Mouse (Mus musculus): Measurements from ENCODE around the gene Irx4.

Irx4 gene

GRCm38 (mm10) chr13:73270451-73271081 lies 10.3 kb downstream of the Irx4 start:
- DNase-seq (ENCODE audit: low spot score): no peak

DNA sequence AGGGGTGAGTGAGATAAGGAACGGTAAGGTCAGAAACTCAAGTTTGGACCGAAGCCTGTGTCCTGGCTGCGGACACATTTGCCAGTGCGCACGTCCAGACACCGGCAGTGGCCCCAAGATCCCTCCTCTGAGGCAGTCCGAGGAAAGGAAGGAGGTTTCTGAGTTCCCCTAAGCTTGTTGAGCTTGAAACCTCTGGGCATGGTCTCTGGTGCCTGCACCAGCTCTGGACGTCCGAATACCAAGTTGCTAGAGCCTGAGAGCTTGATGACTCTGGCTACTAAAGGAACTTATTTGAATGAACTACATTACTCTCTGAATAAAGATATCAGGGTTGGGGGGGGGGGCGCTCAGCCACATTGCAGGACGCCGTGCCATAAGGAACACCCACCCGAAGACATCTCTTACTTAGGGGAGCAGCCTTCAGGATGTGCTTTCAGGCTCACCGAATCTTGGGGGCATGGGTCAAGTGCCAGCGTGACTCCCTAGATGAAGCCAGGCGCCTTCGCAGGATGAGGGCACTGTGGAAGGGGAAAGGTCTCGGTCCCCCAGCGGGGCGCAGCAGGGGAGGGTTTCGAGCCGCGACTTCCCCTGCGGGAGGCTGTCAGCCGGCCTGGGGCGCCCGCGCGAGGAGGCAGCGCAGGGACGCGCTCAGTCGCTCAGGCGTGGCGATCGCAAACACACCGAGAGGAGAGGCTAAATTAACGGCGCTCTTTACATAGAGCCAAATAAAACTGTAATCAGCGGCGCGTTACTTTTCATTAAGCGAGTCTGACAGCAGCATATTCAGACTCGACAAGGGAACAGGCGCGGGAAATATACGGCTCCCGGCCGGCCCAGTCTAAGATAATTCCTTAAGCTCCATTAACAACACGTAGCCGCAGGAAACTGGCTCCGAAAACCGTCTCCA lies 11.3 kb downstream of the Irx4 start:
- DNase-seq (ENCODE audit: low spot score): no peak

DNA sequence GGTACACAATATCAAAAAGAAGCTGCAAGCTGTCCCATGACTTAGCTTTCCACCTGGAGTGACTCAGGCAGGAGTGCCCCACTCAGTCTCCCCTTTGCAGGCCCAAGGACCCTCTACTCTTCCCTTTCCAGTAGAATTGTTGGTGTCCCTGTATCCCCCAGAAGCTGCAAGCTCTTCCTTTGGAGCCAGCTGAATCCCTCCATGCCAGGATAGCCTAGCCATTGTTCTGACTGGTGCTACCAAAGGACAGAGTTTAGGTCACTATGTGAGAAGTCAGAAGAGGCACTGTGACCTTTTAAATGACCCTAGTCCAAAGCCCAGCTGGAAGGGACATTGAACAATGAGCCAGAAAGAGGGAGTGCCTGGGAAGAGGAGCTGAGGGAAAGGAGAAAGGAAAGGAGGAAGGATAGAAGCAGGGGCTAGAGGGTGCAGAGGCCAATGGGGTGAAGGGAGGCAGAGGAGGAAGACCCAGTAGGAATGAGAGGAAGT lies 12.6 kb downstream of the Irx4 start:
- no peak for DNase-seq (ENCODE audit: low spot score)

DNA sequence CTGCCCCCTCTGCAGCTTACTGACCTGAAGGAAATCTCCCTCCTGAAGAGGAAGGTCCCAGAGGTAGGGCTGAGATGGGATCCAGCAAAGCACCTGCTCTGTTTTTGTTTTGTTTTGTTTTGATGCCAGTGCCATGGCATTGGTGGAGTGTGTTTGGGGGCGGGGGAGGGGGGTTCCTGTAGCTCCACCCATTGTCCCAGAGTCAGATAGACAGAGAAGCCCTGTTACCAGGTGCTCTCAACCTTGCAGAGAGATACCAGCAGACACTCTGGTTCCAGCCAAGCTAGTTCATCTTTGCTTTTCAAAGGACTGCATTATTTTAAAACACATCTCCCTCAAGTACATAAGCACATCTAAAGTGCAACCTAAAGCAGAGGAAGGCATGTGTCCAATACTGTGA lies 13.3 kb downstream of the Irx4 start:
- no peak for DNase-seq (ENCODE audit: low spot score)

DNA sequence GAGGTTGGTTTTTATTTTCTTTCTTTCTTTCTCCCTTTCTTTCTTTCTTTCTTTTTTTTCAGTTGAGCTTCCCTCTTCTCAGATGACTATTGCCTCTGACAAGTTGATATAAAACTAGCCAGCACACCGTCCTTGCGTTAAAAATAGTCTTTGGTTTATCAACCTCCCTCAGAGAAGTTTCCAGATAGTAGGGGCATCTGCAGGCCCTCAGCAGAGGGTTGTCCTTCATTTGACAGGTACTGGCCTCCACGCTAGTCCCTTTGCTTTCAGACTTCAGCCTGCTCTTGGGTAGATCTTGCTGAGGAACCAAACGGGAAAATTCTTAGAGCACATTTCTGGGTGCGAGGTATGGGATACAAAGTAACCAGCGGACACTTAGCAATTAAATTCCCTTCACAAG lies 17.1 kb downstream of the Irx4 start:
- no peak for DNase-seq (ENCODE audit: low spot score)

DNA sequence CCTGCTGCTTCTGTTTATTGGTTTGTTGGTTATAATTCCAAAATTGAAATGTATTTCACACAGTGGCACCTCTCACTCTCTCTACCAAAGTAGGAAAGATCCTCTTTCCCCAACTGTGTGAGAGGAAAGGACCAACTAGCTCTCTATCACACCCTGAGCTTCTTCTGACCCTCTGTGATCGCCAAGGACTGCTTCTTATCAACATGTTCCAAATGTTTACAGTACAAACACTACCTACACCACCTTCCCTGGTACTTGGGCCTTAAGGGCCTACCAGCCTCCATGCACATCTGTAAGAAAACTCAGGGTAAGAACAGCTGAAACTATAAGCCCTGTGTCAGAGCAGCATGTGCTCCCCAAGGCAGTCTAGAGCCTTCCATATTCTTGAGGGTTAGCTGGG lies 17.5 kb downstream of the Irx4 start:
- DNase-seq (ENCODE audit: low spot score): no peak

DNA sequence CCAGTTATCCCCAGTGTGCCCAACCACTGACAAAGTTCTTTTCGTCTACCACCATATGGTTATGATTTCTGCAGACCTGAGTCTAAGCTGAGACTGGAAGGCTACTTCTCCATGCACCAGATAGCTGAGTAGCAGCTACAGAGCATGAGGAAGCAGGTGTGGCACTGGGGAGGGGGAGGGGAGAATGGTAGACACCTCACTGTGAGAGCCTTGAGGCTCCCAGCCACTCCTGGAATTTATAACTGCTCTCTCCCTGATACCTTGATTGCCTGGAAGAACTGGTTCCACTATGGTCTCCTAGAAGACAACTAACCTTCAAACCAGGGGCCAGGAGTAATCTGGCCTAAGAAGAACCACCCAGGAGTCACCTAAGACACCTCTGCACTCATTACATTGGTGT lies 18.9 kb downstream of the Irx4 start:
- no peak for DNase-seq (ENCODE audit: low spot score)

DNA sequence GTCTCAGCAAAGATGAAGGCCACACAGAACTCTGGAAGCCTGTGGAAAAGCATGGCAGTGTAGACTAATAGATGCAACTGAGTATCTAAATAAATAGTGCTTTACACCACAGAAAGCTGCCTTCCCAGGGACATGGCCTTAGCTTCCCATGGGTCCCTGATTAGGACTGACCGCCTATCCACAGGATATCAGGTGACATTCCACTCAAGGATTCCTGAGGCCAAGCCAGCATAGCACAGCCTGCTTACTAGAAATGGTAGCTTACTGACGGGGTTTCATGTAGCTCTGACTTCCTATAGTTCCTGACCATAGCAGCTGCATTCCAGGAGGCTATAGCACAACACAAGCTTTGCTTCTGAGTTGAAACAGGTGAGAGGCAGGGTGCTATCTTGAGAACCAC lies 22.1 kb downstream of the Irx4 start:
- DNase-seq (ENCODE audit: low spot score): no peak

DNA sequence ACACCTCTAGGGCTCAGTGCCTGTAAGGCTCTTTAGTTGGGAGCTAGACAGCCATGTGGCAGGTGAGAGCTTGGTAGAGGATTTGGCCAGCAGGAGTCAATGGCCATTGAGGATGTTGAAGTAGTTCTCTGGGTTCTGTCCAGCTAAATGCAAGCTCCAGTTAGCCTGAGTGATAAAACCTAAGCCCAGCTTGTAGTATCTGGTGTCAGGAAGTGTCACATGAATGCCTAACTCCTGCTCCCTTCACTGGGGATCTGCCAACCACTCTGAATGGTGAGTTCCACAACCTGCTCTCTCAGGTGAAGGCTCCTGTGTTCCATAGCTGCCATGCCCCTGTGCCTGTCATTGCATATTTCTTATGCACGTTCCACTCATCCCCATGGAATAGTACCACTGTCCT lies 23.3 kb downstream of the Irx4 start:
- no peak for DNase-seq (ENCODE audit: low spot score)

DNA sequence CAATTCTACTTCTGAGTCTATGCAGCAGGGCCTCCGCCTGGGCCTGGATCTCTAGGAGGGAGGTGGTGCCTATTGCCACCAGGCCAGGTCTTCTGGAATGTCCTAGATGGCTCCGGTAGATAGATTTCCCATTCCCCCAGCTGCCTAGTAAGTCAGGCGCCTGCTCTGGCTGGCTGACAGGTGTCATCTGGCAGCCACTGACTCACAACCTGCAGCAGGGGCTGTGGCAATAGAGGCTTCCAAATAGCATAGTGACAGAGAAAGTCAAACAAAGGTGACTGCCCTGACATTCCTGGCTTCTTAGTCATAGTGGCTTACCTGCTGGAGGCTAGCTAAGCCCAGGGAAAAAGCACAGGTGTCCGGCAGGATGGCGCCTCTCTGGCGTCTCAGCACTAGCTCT lies 29.9 kb downstream of the Irx4 start:
- no peak for DNase-seq (ENCODE audit: low spot score)

GRCm38 (mm10) chr13:73291102-73291501 lies 30.8 kb downstream of the Irx4 start:
- no peak for DNase-seq (ENCODE audit: low spot score)

DNA sequence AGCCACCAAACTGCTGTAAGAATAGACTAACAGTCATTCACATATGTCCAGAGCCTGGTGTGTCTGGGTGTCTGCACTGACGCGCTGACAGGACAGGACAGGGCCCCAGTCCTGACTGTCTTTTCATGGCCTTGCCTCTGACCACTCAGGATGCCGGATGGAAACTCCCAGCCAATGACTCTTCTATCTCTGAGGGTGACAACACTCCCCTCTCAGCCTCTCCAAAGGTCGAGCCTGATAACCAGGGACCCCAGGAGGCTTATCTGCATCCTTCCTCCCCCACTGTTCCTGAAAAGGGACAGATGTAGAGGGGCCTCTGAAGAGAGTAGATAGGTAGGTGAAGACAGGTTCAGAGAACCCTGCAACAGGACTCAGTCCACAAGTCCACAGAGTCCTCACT lies 38.4 kb downstream of the Irx4 start:
- DNase-seq (ENCODE audit: low spot score): no peak

GRCm38 (mm10) chr13:73299322-73299721 lies 39.0 kb downstream of the Irx4 start:
- DNase-seq (ENCODE audit: low spot score): no peak

DNA sequence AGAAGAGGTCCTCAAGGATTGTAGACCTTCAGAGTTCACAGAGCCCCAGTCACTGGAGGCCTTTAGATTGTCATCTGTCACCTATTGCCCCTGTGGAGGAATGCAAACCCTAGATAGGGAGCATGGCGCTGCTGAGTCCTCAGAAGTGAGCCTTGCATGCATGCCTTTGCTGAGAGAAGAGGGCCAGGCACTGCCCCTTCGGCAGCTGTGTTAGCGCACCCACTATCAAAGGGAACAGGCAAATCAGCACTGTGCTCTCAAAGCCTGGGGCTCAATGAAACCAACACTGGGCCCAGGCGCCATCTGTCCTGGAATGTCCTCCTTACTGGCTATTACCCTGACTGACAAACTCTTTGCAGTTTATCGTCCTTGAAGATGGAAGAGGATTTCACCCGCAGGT lies 44.5 kb downstream of the Irx4 start:
- no peak for DNase-seq (ENCODE audit: low spot score)

GRCm38 (mm10) chr13:73305398-73306084 lies 45.3 kb downstream of the Irx4 start:
- no peak for DNase-seq (ENCODE audit: low spot score)

GRCm38 (mm10) chr13:73306085-73306410 lies 45.8 kb downstream of the Irx4 start:
- DNase-seq (ENCODE audit: low spot score): no peak

DNA sequence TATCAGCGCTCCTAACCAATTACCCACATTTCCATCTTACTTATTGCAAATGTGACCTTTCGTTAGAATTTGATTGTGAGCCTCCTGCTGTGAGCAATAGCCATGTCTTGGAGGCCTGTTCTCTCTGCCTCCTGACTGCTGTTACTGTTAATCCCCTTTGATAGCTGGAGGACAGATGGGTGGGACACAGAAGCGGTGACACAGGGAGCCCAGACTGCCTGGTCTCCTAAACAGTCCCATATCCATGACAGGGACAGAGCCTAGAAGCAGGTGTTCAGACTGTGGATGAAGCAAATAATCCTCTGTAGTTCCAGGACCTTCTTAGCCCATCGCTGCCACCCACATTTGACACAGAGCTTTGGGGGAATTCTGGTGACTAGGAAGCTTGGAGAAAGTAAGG lies 46.2 kb downstream of the Irx4 start:
- DNase-seq (ENCODE audit: low spot score): no peak

DNA sequence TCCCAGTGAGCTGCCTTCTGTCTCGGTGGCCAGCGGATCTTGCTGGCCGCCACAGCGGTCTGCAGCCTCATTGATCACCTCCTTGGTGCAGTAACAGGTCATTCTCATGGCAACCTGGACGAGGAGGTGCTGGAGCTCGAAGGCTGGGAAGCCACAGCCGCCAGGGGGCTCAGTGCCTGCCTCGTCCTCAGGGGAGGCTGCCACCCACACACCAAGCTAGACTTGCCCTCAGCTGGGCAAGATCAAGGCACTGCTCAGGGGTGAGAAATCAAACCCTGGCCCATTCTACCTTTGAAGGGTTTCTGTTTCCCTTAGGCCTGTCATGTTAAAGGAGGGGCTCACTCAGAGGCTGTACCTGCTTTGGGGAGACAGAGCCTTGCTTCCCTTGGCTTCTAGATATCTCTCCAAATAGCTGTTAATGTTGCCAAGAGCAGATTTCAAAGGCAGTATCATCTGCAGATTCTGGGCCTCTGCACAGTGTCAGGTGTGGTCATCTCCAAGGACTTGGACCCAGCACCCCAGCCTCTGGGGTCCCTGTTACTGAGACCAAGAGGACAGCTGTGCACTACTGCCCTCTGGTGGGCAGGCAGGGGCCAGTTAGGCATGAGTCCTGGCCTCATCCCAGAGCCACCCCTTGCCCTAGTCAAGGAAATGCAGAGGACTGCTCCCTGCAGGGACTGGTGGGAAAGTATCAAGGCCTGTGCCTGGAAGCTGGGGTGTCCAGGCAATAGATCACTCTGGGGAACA lies 50.1 kb downstream of the Irx4 start:
- no peak for DNase-seq (ENCODE audit: low spot score)

Measured in layer of hippocampus, adult 9-10 months (tissue).